Mouse (Mus musculus) midbrain, postnatal 0 days (tissue): ENCODE results near the gene Cd82. TPM values are rescaled to one million over a fixed set of nuclear protein-coding genes. Genes with fewer than 3 reads are reported as not detected.
A peak's percentile ranks its signal among the peaks of the same experiment; 100 is the strongest.

Source experiments
- ATAC-seq: fragments of 200-750 bp; cut with Nextera tagmentation; 2 replicates; pipeline ENCODE4 v1.8.0; 2017; ENCODE audit warnings: moderate number of reproducible peaks, mild to moderate bottlenecking, moderate TSS enrichment, moderate library complexity; ENCODE audit not compliant: low FRiP score
- DNase-seq: peaks from one replicate; pipeline ENCODE4 v3.0.0-alpha.2; 2015; ENCODE audit warnings: low spot score
- H3K27ac ChIP-seq: fragments of 300-500 bp; sonication (generic); 2 replicates; pipeline ENCODE4 v1.5.1; 2014; ENCODE audit warnings: low read depth, mild to moderate bottlenecking, low read length, mixed read lengths
- H3K27me3 ChIP-seq: fragments of 300-500 bp; sonication (generic); 2 replicates; pipeline ENCODE4 v1.6.1; 2014; ENCODE audit warnings: low read length, control low read depth, mixed read lengths; ENCODE audit not compliant: insufficient read depth
- H3K36me3 ChIP-seq: fragments of 300-500 bp; sonication (generic); 2 replicates; pipeline ENCODE4 v1.6.1; 2014; ENCODE audit warnings: low read length, control low read depth, mixed read lengths; ENCODE audit not compliant: insufficient read depth
- H3K4me1 ChIP-seq: fragments of 300-500 bp; sonication (generic); 2 replicates; pipeline ENCODE4 v1.6.1; 2014; ENCODE audit warnings: mild to moderate bottlenecking, control low read depth, antibody characterized with exemption, low read length, mixed read lengths; ENCODE audit not compliant: insufficient read depth
- H3K4me2 ChIP-seq: fragments of 300-500 bp; sonication (generic); 2 replicates; pipeline ENCODE4 v1.6.1; 2014; ENCODE audit warnings: low read depth, mild to moderate bottlenecking, low read length, mixed read lengths; ENCODE audit not compliant: poor library complexity, severe bottlenecking
- H3K4me3 ChIP-seq: fragments of 300-500 bp; sonication (generic); 2 replicates; pipeline ENCODE4 v1.5.1; 2014; ENCODE audit warnings: low read depth, mild to moderate bottlenecking, low read length, moderate library complexity
- H3K9ac ChIP-seq: fragments of 300-500 bp; sonication (generic); replicated peaks from 2 replicates; pipeline ENCODE4 v1.6.1; 2014; ENCODE audit warnings: mild to moderate bottlenecking, low read length, moderate library complexity, mixed read lengths; ENCODE audit not compliant: poor library complexity, severe bottlenecking
- H3K9me3 ChIP-seq: fragments of 300-500 bp; sonication (generic); 2 replicates; pipeline ENCODE4 v1.6.1; 2016; ENCODE audit warnings: low read length, control low read depth
- CTCF ChIP-seq: IDR thresholded peaks from 2 replicates; pipeline ENCODE4 v1.5.1; 2016; ENCODE audit warnings: antibody characterized with exemption, mild to moderate bottlenecking
- WGBS: fragments of 180-500 bp; shearing (Covaris S2); extraction: QIAGEN DNeasy Blood & Tissue Kit; methylation state at CpG from one replicate; pipeline ENCODE4 v1.1.7; 2014; 5-methylcytosine and 5-hydroxymethylcytosine counted together
- polyA plus RNA-seq: library from polyadenylated mRNA; unstranded; fragments of >200 nt; fragmentation: Nextera tagmentation; extraction: Ambion mirVana; gene quantifications from 2 replicates; pipeline ENCODE4 v1.2.1, GENCODE M21; 2015
- total RNA-seq: library from RNA; depleted of rRNA; stranded (reverse); fragments of >200 nt; gene quantifications from 2 replicates; pipeline ENCODE4 v1.2.3, GENCODE M21; 2014

The Cd82 gene
- total and polyA plus RNA-seq, 2 experiments from 2014 or later: 9.2 to 14.8 TPM

GRCm38 (mm10) chr2:93412101-93412500 lies 50.8 kb downstream of the Cd82 start:
- Histone ChIP-seq H3K9ac (no peak overlapping the region), H3K4me2 (no peak overlapping the region), H3K27ac (no peak overlapping the region), H3K4me1 (peaks cover 2% of the 10 kb centered on the region; the same call in 1 of the 2 replicates), H3K9me3 (no peaks in the 10 kb centered on the region), H3K4me3 (no peak overlapping the region), H3K36me3 (no peaks in the 10 kb centered on the region), H3K27me3 (peaks cover 4% of the 10 kb centered on the region; the same call in 1 of the 2 replicates)
- no peak for TF ChIP-seq CTCF
- 63% methylated on average over 4 of the region's 4 CpGs for WGBS
- ATAC-seq: no peak
- no peak for DNase-seq

- Histone ChIP-seq H3K9me3 (no peaks in the 10 kb centered on the region), H3K4me3 (no peak overlapping the region), H3K4me1 (peaks cover 2% of the 10 kb centered on the region; the same call in 1 of the 2 replicates), H3K36me3 (no peaks in the 10 kb centered on the region), H3K9ac (no peak overlapping the region), H3K27me3 (no peaks in the 10 kb centered on the region), H3K27ac (no peak overlapping the region), H3K4me2 (no peak overlapping the region)
- DNase-seq (peak; percentile 26), ATAC-seq (no peak)
- no peak for TF ChIP-seq CTCF
- 38% methylated on average over 12 of the region's 12 CpGs for WGBS
These were observed 51.9 kb downstream of the Cd82 start for GRCm38 (mm10) chr2:93410899-93411570.

- WGBS: 31% methylated on average over 7 of the region's 7 CpGs
- H3K4me2 ChIP-seq: no peak overlapping the region
- H3K4me3 ChIP-seq: no peak overlapping the region
- no peaks in the 10 kb centered on the region for H3K36me3 ChIP-seq
- no peaks in the 10 kb centered on the region for H3K4me1 ChIP-seq
- DNase-seq (peak; percentile 48), ATAC-seq (no peak)
- no peaks in the 10 kb centered on the region for H3K9me3 ChIP-seq
- 0 out of 2 replicates have a peak overlapping the region, but pooled peaks have one; percentile 19 for H3K9ac ChIP-seq
- H3K27me3 ChIP-seq: no peaks in the 10 kb centered on the region
- no peak for TF ChIP-seq CTCF
- no peak overlapping the region for H3K27ac ChIP-seq
These were observed 57.9 kb downstream of the Cd82 start for GRCm38 (mm10) chr2:93405017-93405425.

- Histone ChIP-seq H3K9me3 (no peaks in the 10 kb centered on the region), H3K27me3 (no peaks in the 10 kb centered on the region), H3K36me3 (no peaks in the 10 kb centered on the region), H3K4me3 (no peak overlapping the region), H3K27ac (no peak overlapping the region), H3K9ac (no peak overlapping the region), H3K4me2 (no peak overlapping the region), H3K4me1 (no peaks in the 10 kb centered on the region)
- DNase-seq (no peak), ATAC-seq (no peak)
- peak; percentile 49 for TF ChIP-seq CTCF
- WGBS: 48% methylated on average over 4 of the region's 4 CpGs
These were observed 58.8 kb downstream of the Cd82 start for GRCm38 (mm10) chr2:93404169-93404568.

- 81% methylated on average over 6 of the region's 6 CpGs for WGBS
- Histone ChIP-seq H3K4me3 (no peak overlapping the region), H3K4me1 (no peaks in the 10 kb centered on the region), H3K27me3 (no peaks in the 10 kb centered on the region), H3K4me2 (no peak overlapping the region), H3K9me3 (no peaks in the 10 kb centered on the region), H3K9ac (no peak overlapping the region), H3K27ac (no peak overlapping the region), H3K36me3 (no peaks in the 10 kb centered on the region)
- no peak for TF ChIP-seq CTCF
- DNase-seq (no peak), ATAC-seq (no peak)
These were observed 59.7 kb downstream of the Cd82 start for GRCm38 (mm10) chr2:93403267-93403666.

GRCm38 (mm10) chr2:93391198-93391597 lies 71.7 kb downstream of the Cd82 start:
- Histone ChIP-seq H3K27me3 (no peaks in the 10 kb centered on the region), H3K4me2 (no peak overlapping the region), H3K4me1 (peaks cover 14% of the 10 kb centered on the region), H3K4me3 (no peak overlapping the region), H3K36me3 (no peaks in the 10 kb centered on the region), H3K9me3 (no peaks in the 10 kb centered on the region), H3K27ac (no peak overlapping the region), H3K9ac (no peak overlapping the region)
- TF ChIP-seq CTCF: no peak
- 25% methylated on average over 6 of the region's 6 CpGs for WGBS
- ATAC-seq (no peak), DNase-seq (peak; percentile 47)
